Mouse (Mus musculus) CH12.LX (cell line): ENCODE measurements at regions not wholly inside any gene's neighbourhood (a gene's known extent, or its start where the extent isn't known, plus 50 kb on each side); places are given as distances from the start of the nearest gene placed in this dataset.

Source experiments
- DNase-seq: peaks from one replicate; pipeline ENCODE4 v3.0.0-alpha.2; 2013; ENCODE audit errors: extremely low read depth
- H3K27ac ChIP-seq: 2 replicates; pipeline ENCODE4 v1.5.1; 2012; ENCODE audit warnings: low read depth, mild to moderate bottlenecking, control low read depth, moderate library complexity; ENCODE audit not compliant: insufficient read depth
- H3K27me3 ChIP-seq: replicated peaks from 2 replicates; pipeline ENCODE3; 2012; ENCODE audit warnings: inconsistent platforms
- H3K36me3 ChIP-seq, 2 experiments: replicated peaks in 1 of 2; 2 replicates each; pipeline versions ENCODE3 to v1.6.1; 2012; ENCODE audit warnings: inconsistent platforms in 1 of 2, low read length in 1 of 2, mild to moderate bottlenecking in 1 of 2, mixed read lengths in 1 of 2, moderate library complexity in 1 of 2; ENCODE audit not compliant: control insufficient read depth in 1 of 2, insufficient read depth in 1 of 2
- H3K4me1 ChIP-seq, 2 experiments: 2 replicates each; pipeline ENCODE4 v1.6.1; 2012; ENCODE audit warnings: inconsistent platforms in 1 of 2, moderate library complexity in 1 of 2; ENCODE audit not compliant: insufficient read depth in 2 of 2, control insufficient read depth in 1 of 2
- H3K4me2 ChIP-seq: 2 replicates; pipeline ENCODE4 v1.6.1; 2012; ENCODE audit warnings: low read depth, mild to moderate bottlenecking, control low read depth; ENCODE audit not compliant: poor library complexity, insufficient read depth, severe bottlenecking
- H3K4me3 ChIP-seq, 3 experiments: fragments of 150-350 bp in 1 of 3; sonication (generic) in 1 of 3; replicated peaks in 1 of 3; 2 replicates each; pipeline versions ENCODE3 to v1.5.1; 2011 to 2012; ENCODE audit warnings: low read depth in 2 of 3, low read length in 2 of 3, mild to moderate bottlenecking in 2 of 3, moderate library complexity in 2 of 3, control low read depth in 1 of 3, improper control_type of control experiment in 1 of 3, inconsistent platforms in 1 of 3, mixed read lengths in 1 of 3; ENCODE audit not compliant: poor library complexity in 1 of 3
- H3K79me2 ChIP-seq: replicated peaks from 2 replicates; pipeline ENCODE4 v1.6.1; 2012; ENCODE audit warnings: mild to moderate bottlenecking, moderate library complexity; ENCODE audit not compliant: control insufficient read depth, poor library complexity, insufficient read depth, severe bottlenecking; ENCODE audit errors: extremely low read depth
- H3K9ac ChIP-seq: 2 replicates; pipeline ENCODE4 v1.6.1; 2012; ENCODE audit warnings: low read depth, mild to moderate bottlenecking, control low read depth, moderate library complexity; ENCODE audit not compliant: insufficient read depth
- H3K9me3 ChIP-seq: replicated peaks from 2 replicates; pipeline ENCODE3; 2012; ENCODE audit warnings: low read length, inconsistent platforms, mixed read lengths
- BHLHE40 ChIP-seq: IDR thresholded peaks from 2 replicates; pipeline ENCODE4 v1.6.1; 2011; ENCODE audit warnings: mild to moderate bottlenecking, low read depth, low read length, improper control_type of control experiment
- CHD1 ChIP-seq: IDR thresholded peaks from 2 replicates; pipeline ENCODE4 v1.6.1; 2012; ENCODE audit warnings: low read depth, low read length, improper control_type of control experiment, inconsistent platforms
- CHD2 ChIP-seq: IDR thresholded peaks from 2 replicates; pipeline ENCODE4 v1.6.1; 2011; ENCODE audit warnings: low read length, improper control_type of control experiment
- CTCF ChIP-seq, 2 experiments: IDR thresholded peaks in 1 of 2; conservative IDR thresholded peaks in 1 of 2; 2 replicates each; pipeline ENCODE4 v1.5.1; 2011 to 2012; ENCODE audit warnings: low read depth in 2 of 2, low read length in 2 of 2, improper control_type of control experiment in 1 of 2, inconsistent platforms in 1 of 2, mild to moderate bottlenecking in 1 of 2, moderate library complexity in 1 of 2
- E2F4 ChIP-seq: IDR thresholded peaks from 2 replicates; pipeline ENCODE4 v1.6.1; 2011; ENCODE audit warnings: low read depth, low read length, improper control_type of control experiment; ENCODE audit not compliant: insufficient replicate concordance
- ELF1 ChIP-seq: IDR thresholded peaks from 2 replicates; pipeline ENCODE4 v1.6.1; 2014; ENCODE audit warnings: low read depth, mild to moderate bottlenecking, inconsistent platforms, low read length, improper control_type of control experiment
- EP300 ChIP-seq: IDR thresholded peaks from 2 replicates; pipeline ENCODE4 v1.6.1; 2011; ENCODE audit warnings: low read length, improper control_type of control experiment
- IRF4 ChIP-seq: IDR thresholded peaks from 2 replicates; pipeline ENCODE4 v1.6.1; 2014; ENCODE audit warnings: low read depth, mild to moderate bottlenecking, inconsistent platforms, low read length, improper control_type of control experiment
- JUN ChIP-seq: IDR thresholded peaks from 2 replicates; pipeline ENCODE4 v1.6.1; 2011; ENCODE audit warnings: low read depth, mild to moderate bottlenecking, low read length, improper control_type of control experiment, moderate library complexity; ENCODE audit not compliant: insufficient read depth
- JUND ChIP-seq: conservative IDR thresholded peaks from 2 replicates; pipeline ENCODE4 v1.6.1; 2011; ENCODE audit warnings: low read depth, low read length, improper control_type of control experiment
- KAT2A ChIP-seq: IDR thresholded peaks from 2 replicates; pipeline ENCODE4 v1.6.1; 2012; ENCODE audit warnings: low read length, improper control_type of control experiment, inconsistent platforms; ENCODE audit not compliant: insufficient replicate concordance
- MAFK ChIP-seq: IDR thresholded peaks from 2 replicates; pipeline ENCODE4 v1.6.1; 2011; ENCODE audit warnings: low read length, improper control_type of control experiment; ENCODE audit not compliant: insufficient replicate concordance
- MAZ ChIP-seq: IDR thresholded peaks from 2 replicates; pipeline ENCODE4 v1.6.1; 2012; ENCODE audit warnings: low read depth, mild to moderate bottlenecking, inconsistent platforms, low read length, improper control_type of control experiment, moderate library complexity
- MEF2A ChIP-seq: IDR thresholded peaks from 2 replicates; pipeline ENCODE4 v1.6.1; 2014; ENCODE audit warnings: low read depth, mild to moderate bottlenecking, inconsistent platforms, low read length, improper control_type of control experiment, borderline replicate concordance
- MXI1 ChIP-seq: IDR thresholded peaks from 2 replicates; pipeline ENCODE4 v1.6.1; 2011; ENCODE audit warnings: mild to moderate bottlenecking, low read depth, low read length, improper control_type of control experiment
- NELFE ChIP-seq: IDR thresholded peaks from 2 replicates; pipeline ENCODE4 v1.6.1; 2011; ENCODE audit warnings: low read depth, low read length, improper control_type of control experiment
- NRF1 ChIP-seq: IDR thresholded peaks from 2 replicates; pipeline ENCODE4 v1.6.1; 2014; ENCODE audit warnings: low read depth, mild to moderate bottlenecking, inconsistent platforms, low read length, improper control_type of control experiment, moderate library complexity
- POLR2A ChIP-seq: IDR thresholded peaks from 2 replicates; pipeline ENCODE4 v1.6.1; 2011; ENCODE audit warnings: low read depth, mild to moderate bottlenecking, improper control_type of control experiment, low read length
- RAD21 ChIP-seq: IDR thresholded peaks from 2 replicates; pipeline ENCODE4 v1.6.1; 2011; ENCODE audit warnings: low read depth, mild to moderate bottlenecking, low read length, improper control_type of control experiment, moderate library complexity
- TCF12 ChIP-seq: IDR thresholded peaks from 2 replicates; pipeline ENCODE4 v1.6.1; 2014; ENCODE audit warnings: low read depth, mild to moderate bottlenecking, inconsistent platforms, low read length, improper control_type of control experiment
- ZMIZ1 ChIP-seq: IDR thresholded peaks from 2 replicates; pipeline ENCODE4 v1.6.1; 2012; ENCODE audit warnings: low read depth, mild to moderate bottlenecking, inconsistent platforms, low read length, improper control_type of control experiment
- dilution Hi-C: fragments of 300-500 bp; cut with MboI; formaldehyde crosslinking; loops from 2 replicates; pipeline ENCODE4 v1.14.3; 2020; ENCODE audit warnings: low sequenced_read_pairs; ENCODE audit not compliant: extremely low pct_unique_long_range_greater_than_20kb, extremely low pct_ligation_motif_present
- in situ Hi-C: fragments of 300-500 bp; cut with MboI; formaldehyde crosslinking; loops from 3 replicates; pipeline ENCODE4 v1.14.3; 2019; ENCODE audit warnings: low sequenced_read_pairs, low pct_ligation_motif_present, low pct_unique_long_range_greater_than_20kb, mixed read lengths

DNA sequence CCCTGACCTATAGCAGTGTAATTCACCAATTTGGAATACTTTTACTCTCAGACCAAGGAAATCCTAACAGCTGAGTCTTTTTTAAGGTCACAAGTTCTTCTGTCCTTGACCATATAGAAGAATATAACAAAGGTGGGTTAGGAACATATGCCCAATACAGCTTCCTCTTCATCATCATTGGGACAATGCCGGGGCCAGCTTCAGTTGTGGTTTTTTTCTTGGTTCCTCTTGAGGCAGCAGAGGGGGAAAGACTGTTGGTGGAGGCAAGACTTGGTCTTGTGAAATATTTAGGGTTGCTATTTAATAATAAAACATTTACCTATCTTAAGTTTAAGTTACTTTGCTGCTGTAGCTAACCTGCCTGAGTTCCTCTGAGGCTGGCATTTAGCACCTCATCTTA lies 144.8 kb upstream of the Htr1f start:
- Histone ChIP-seq H3K4me3 (no peak overlapping the region), H3K36me3 (no peaks in the 10 kb centered on the region), H3K9ac (no peak overlapping the region), H3K4me1 (no peaks in the 10 kb centered on the region), H3K27ac (no peak overlapping the region), H3K4me2 (no peak overlapping the region), H3K79me2 (no peaks in the 10 kb centered on the region), H3K27me3 (no peaks in the 10 kb centered on the region), H3K9me3 (peaks cover 7% of the 10 kb centered on the region)
- dilution Hi-C loops (no loop called here), in situ Hi-C loops (no loop called here)
- no peak for TF ChIP-seq KAT2A
- DNase-seq: no peak

DNA sequence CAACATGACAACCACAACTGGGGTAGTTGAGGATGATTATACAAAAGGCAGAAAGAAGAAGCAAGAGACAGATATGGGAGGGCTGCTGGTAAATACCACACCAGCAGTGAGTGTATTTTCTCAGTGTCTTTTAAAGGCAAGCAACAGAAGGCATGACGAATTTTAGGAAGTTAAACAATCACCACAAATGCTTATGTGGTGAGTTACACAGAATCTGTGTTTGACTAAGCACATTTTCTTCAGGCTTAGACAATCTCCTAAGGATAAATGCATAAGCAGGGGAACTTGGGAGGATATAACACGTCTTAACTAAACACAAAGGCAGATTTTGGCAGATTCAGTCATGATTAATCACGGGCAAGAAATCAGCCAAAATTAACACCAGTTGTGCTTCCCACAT lies 141.8 kb upstream of the Htr1f start:
- dilution Hi-C loops: no loop called here

DNA sequence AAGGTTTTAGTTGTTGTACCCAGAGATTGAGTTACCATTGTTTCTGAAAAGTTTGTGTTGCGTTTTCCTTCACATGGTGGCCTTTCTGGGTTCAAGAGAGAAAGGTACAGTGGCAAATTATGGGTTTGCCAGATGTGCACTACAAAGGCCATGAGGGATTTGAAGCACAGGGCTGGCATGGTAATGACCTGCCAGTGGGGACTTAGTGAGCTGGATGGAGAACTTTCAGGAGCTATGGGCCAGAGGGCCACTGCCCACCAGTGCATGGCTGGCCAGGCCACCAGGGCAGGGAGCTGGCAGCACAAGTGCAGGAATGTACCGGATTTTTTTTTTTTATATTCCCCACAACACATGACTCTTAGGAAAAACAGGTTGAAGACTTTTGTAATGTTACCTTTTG lies 128.8 kb upstream of the Htr1f start:
- H3K36me3 ChIP-seq: no peaks in the 10 kb centered on the region
- TF ChIP-seq RAD21 (no peak), NRF1 (no peak), BHLHE40 (no peak), E2F4 (no peak), MEF2A (no peak), MAZ (no peak), CHD2 (no peak), MXI1 (no peak), ZMIZ1 (no peak), MAFK (no peak), KAT2A (no peak), JUN (no peak), EP300 (no peak), ELF1 (no peak), NELFE (no peak)
- TF ChIP-seq, all 38 proteins: peak for 0
- in situ Hi-C loops (no loop called here), dilution Hi-C loops (no loop called here)
- Histone ChIP-seq H3K9ac (no peak overlapping the region), H3K27me3 (no peaks in the 10 kb centered on the region), H3K27ac (no peak overlapping the region), H3K9me3 (no peaks in the 10 kb centered on the region), H3K4me2 (no peak overlapping the region), H3K4me3 (no peak overlapping the region), H3K79me2 (no peaks in the 10 kb centered on the region), H3K4me1 (no peaks in the 10 kb centered on the region)
- no peak for DNase-seq

More for the DNA sequence above, 141.8 kb upstream of the Htr1f start:
- no peak overlapping the region for H3K4me2 ChIP-seq
- no peak for TF ChIP-seq CTCF (conservative IDR thresholded peaks at IDR 0.05 in 1 of 2, IDR thresholded peaks at IDR 0.05 in 1 of 2; ENCODE audit: low read depth in 2 of 2, low read length in 2 of 2)
- TF ChIP-seq TCF12: no peak
- no peak for TF ChIP-seq IRF4
- no peak for TF ChIP-seq JUND
- TF ChIP-seq EP300: no peak
- TF ChIP-seq BHLHE40: no peak
- TF ChIP-seq POLR2A: no peak
- no peak for TF ChIP-seq E2F4
- TF ChIP-seq RAD21: no peak
- TF ChIP-seq NELFE: no peak
- TF ChIP-seq JUN: no peak
- no peak for TF ChIP-seq CHD1
- H3K36me3 ChIP-seq: no peaks in the 10 kb centered on the region
- no peak overlapping the region for H3K4me3 ChIP-seq
- peaks cover 7% of the 10 kb centered on the region for H3K9me3 ChIP-seq
- H3K9ac ChIP-seq: no peak overlapping the region
- H3K79me2 ChIP-seq: no peaks in the 10 kb centered on the region
- no peak overlapping the region for H3K27ac ChIP-seq
- H3K27me3 ChIP-seq: no peaks in the 10 kb centered on the region
- H3K4me1 ChIP-seq: no peaks in the 10 kb centered on the region
- no peak for DNase-seq
- in situ Hi-C loops: no loop called here
